Mouse (Mus musculus) heart, adult 8-10 months (tissue): ENCODE data around the gene Ech1. TPM values are rescaled to one million over a fixed set of nuclear protein-coding genes. Genes with fewer than 3 reads are reported as not detected.

ENCODE experiments used
- DNase-seq: peaks from one replicate; pipeline ENCODE4 v3.0.0; 2022; ENCODE audit warnings: low spot score
- total RNA-seq, 4 experiments: library from RNA; stranded (reverse); gene quantifications; 2 replicates each; pipeline ENCODE4 v1.2.4; 2022

Ech1 gene
- 1,000 to 10,000 TPM; 2,066 to 2,754 (median 2,219) TPM for total RNA-seq

DNA sequence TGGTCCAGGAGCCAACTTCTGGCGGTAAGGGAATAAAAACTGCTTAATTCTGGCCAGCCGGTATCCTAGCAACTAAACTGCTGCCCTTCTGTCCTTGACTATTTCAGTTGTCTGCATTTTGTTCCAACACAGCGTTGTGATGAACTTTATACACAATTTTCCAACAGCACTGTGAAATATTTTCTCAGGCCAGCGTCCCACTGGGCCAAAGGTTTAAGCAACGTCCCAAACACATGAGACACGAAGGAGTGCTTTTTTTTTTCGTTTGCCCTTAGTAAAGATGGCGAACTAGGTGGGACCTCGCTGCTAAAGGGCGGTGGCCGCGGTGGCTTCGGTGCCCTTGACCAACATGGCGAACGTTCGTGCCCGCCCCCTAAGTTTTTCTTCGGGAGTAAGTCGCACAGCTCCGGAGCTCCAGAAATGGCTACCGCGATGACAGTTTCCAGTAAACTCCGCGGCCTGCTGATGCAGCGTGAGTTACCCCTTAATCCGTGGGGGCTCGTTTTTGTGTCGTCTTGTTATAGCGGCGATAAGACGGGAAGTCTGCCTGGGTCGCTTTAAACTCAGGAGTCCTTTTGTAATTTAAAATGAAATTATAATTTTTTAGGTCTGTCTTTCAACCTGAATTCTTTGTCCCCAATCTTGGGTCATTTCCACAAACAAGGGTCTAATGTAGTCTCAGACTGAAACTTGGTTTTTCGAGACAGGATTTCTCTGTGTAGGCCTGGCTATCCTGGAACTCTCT lies at the start of gene Ech1:
Gene Ech1, plus strand, starts transcription at position 277 of the 745 bp plus-strand sequence.
- DNase-seq, result peak; percentile 95

DNA sequence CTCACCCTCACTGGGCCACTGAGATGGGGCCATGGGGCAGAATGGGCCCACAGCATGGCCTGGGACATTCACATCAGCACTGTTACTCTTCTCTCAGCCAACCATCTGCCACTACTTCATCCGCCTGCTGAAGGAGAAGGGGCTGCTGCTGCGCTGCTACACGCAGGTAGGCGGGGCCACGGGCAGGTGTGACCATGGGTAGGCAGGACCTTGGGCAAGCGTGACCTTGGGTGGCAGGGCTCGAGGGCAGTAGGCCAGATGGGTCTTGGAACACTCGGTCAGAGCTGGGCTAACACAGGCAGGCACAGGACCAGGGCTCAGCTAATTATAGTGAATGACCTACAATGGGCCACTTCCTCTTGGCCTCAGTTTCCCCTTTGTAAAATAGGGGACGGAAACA lies 46.2 kb upstream of the Ech1 start:
- DNase-seq, result no peak

DNA sequence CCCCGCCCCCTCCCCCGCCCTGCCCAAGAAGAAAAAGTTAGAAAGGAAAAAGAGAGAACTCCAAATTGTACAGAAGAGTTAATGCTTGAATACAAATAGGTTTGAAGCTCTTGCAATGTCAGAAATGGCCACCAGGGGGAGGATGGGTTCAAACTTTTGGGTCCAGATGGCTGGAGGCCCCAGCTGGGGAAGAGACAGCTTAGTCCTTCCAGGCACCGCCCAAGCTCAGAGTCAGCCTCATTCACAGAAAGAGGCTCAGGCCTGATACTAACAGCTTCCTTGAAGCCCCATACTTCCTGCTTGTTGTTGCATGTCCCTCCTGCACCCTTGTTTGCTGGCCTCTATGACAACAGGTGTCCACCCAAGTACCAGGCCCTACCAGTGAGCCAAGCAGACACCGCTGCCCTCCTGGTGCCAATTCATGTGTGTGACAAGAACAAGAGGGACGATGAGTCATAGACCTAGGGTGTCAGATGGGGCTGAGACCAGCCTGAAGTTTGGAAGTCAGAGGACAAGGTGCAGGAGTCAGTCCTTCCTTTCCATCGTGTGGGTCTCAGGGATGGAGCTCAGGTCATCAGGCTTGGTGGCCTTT lies 44.9 kb upstream of the Ech1 start:
- DNase-seq, result peak; percentile 93

DNA sequence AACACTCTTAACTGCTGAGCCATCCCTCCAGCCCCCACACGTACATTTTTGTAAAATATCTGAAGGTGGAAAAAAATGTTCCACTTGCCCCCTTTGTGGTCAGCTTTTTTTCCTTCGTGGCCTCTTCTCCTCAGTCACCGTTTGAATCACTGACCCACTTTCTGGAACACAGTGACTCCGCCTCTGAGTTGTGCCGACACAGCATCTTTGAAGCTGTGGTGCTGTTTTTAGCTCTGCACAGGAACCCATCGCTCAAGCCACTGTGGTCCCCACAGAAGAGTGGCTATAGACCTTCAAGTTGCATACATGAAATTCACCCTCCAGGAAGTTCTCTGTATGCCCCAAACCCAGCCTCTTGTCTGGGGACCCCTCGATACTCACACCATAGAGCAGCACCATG lies 44.2 kb upstream of the Ech1 start:
- DNase-seq, result no peak

DNA sequence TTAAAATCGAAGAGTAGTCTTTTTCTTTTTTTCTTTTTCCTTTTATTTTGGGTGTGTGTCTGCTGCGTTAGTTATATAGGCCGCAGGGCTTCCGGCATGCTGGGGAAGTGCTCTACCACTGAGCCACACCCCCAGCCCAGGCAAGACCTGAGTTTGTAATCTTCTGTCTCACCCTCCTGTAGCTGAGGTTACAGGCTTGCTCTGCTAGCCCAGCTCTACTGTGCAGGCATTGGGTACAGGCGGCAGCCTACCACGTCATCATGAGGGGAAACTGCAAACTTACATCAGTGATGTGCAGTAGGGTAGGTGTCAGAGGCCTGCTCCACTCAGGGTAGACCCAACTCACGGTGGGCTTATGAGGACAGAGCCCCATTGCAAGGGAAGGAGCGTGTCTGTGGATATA lies 43.8 kb upstream of the Ech1 start:
- DNase-seq, result no peak

DNA sequence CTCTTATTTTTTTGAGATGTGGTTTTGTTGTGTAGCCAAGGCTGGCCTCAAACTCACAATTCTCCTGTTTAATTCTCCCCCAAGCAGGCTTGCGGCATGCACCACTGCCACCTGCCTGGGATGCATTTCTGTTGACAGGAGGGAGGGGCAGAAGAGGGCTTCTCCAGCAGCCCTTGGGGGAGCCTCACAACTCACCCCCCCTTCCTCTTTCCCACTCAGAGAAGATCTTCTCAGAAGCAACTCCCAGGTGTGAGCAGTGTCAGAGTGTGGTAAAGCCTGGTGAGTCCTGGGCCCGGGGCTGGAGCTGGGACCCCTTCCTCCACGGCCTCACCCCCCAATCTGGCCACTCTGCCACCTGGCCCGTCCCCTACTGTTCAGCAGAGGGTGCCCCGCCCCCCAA lies 39.9 kb upstream of the Ech1 start:
- no peak for DNase-seq

DNA sequence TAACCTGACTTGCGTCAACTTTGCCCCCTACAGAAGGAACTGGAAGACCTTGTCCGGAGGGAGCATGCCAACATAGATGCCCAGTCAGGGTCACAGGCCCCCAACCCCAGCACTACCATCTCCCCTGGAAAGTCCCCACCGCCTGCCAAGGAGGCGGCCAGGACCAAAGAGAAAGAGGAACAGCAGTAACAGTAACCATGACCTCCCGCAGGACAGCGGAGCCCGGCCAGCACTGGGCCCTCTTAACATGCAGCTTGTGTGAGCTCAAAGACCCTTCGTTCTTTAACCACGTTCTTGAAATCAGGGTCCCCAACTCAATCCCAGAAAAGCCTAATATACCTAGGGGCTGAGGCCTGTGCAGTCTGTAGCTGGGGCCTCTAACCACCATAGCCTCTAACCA lies 37.1 kb upstream of the Ech1 start:
- no peak for DNase-seq

DNA sequence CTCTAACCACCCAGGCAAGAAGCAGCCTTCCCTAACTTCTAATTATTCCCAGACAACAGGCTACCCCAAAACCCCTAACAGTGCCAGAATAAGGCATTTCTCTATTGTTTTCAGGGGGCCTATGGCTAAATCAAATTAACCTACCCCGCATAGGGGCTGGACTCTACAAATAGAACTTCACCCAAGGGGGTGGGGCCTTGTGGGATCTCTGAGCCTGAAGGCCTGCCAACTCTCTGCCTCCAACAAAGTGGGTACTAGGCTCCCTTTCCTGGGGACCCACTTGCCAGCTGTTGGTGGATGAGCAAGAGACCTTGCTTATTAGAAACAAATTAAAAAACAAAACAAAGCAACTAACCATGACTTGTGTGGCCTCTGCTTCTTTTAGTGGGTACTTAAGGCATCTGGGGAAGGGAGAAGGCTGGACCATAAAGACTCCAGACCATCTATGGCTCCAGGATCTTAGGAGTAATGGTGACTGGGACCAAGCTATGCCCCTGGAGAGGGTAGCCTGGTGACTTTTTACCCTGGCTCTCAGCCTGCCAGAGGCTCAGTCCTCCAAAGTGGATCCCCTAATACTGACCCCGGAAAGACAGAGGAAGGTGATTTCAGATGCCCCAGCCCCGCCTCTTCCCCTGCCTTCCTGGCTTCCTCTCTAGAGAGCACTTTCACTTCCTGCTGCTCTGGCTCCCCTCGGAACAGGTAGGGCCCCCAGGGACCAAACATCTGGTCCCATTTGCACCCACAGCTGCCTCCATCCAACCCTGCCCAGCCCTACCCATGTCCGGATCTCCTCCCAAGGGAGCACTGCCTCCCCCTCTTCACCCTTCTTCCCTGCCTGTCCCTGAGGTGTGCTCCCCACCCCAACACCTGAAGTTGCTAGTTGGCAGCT lies 36.5 kb upstream of the Ech1 start, which contains the start of gene Rinl:
Gene Rinl, plus strand, starts transcription at position 663 of the 889 bp plus-strand sequence.
- no peak for DNase-seq

DNA sequence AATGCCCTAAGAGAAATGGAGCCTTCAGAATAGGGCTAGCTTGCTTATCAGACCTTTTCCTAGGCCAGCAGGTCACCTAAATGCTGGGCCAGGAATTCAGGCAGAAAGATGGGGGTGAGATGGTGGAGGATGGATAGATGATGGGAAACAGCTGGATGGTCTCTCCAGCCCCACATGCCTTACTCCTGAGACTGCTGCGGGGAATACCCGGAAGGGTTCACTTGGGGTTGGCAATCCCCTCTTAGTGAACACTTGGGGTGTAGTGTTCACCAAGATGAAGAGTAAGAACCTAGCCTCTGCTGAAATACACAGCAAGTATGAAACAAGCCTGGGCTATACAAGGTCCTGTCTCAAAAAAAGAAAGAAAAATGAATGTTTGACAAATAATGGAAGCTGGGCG lies 35.8 kb upstream of the Ech1 start:
- no peak for DNase-seq

DNA sequence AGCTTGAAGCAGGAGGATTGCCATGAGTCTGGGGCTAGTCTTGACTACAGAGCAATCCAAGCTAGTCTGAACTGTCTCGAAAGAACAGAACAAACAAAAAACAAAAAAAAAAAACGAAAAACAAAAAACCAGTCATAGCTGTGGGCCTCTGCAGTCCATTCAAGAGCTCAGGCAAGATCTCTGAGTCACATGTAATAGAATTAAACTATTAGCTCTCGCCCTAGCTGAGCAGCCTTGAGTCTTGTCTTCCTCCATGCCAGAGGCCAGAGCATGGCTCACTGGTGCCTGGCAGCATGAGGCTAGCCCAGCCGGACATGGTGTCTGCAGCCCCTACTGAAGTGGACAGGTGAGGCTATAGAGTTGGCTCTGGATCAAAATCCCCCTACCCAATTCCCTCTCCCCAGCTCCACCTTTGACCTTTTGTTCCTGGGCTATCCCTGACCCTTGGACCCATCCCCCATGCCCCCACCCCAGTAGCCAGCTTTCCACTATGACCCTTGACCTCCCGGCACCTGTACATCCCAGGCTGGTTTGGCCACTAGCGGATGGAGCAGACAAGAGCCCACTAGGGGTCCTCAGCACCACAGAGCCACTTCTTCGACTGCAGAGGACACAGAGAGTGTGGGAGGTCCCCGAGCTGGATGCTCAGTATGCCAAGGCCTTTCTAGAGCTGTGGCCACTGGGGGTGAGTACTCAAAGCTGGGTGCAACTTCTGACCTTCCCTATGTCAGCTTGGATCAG lies 34.8 kb upstream of the Ech1 start:
- no peak for DNase-seq

DNA sequence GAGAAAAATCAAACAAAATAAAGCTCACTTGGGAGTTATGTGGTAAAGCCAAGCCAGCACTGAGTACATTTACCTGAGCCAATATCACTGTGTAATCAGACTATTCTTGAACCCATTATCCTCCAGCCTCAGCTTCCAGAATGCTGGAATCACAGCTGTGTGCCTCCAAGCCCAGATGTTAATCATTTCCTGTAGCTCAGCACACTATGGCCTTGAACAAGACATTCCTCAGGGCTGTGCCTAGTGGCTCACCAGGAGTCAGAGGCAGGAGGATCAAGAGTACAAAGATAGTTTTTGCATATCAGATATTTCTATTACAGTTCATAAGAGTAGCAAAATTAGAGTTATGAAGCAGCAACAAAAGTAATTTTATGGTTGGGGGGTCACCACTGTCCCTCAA lies 33.3 kb upstream of the Ech1 start:
- DNase-seq, result no peak

DNA sequence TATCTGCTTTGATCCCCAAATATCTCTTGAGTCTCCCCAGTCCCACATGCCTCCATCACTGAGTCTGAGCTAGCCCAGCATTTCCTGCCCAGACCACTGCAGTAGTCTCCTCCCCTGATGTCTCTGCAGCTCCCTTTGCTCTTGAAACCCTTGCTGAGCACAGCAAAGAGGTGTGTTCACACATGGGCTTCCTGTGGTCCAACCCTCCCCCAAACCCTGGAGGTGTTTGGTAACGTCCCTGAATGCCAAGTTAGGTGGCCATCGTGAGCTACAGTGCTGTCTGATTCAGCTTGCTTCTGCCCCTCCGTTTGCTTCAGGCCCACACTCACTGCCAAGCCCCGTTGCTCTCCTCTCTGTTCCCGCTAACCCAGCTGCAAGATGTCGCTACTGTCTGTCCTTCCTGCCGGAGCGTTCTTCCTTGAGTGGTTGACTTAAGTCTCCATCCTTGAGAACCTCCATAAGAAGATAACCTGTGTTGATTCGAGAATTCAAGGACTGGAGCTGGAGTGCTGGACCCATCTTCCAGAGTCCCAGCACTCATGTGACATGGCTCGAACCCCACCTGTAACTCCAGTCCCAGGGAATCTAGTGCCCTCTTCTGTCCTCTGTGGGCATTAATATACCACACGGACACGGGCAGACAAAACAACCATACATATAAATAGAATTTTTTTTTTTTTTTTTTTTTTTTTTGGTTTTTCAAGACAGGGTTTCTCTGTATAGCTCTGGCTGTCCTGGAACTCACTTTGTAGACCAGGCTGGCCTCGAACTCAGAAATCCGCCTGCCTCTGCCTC lies 32.4 kb upstream of the Ech1 start:
- no peak for DNase-seq

DNA sequence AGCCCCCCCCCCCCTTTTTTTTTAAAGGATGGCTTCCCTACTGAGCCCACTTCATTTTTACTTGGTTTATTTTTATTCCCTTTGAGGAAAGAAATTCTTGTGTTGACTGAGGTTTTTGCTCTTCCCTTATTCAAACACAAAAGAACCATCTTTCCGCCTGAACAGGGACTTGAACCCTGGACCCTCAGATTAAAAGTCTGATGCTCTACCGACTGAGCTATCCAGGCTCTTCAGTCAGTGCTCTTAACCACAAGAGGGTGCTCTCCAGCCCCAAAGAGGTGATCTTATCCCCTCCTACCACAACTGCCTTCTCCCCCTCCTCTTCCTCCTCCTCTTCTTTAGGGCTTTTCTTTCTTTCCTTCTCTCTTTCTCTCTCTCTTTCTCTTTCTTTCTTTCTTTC lies 31.2 kb upstream of the Ech1 start:
- peak; percentile 33 for DNase-seq

DNA sequence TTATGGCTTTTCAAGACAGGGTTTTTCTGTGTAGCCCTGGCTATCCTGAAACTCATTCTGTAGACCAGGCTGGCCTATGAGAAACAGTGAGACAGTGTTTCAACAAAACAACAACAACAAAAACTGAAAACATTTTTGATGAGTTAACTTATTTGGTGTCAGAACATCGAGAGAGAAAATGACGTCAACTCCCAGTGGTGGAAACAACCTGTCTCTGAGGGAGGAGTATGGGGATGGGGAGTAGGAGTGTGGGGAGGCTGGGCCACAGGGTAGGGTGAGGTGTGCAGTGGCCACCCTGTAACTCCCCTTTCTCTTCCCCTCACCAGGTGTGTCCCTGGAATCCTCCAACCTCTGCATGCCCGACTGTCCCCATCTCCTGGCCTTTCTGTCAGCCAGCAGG lies 30.5 kb upstream of the Ech1 start:
- DNase-seq, result no peak

DNA sequence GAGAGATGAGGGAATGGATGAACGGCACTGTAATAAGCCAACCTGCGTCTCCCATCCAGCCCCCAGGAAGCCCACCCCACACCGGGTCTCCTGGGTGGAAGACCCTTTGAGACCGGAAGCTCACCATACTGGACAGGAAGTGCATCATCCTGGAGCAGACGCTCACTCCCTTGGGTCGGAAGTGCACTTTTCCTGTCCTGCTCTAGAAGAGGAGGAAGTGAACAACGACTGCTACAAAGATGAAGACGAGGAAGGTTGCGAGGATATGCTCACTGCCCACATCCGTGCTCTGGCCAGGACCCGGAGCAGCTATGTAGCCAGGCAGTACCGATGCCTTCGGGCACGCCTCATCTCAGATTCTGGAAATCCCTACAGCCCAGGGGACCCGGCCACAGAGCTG lies 29.2 kb upstream of the Ech1 start:
- peak; percentile 49 for DNase-seq

DNA sequence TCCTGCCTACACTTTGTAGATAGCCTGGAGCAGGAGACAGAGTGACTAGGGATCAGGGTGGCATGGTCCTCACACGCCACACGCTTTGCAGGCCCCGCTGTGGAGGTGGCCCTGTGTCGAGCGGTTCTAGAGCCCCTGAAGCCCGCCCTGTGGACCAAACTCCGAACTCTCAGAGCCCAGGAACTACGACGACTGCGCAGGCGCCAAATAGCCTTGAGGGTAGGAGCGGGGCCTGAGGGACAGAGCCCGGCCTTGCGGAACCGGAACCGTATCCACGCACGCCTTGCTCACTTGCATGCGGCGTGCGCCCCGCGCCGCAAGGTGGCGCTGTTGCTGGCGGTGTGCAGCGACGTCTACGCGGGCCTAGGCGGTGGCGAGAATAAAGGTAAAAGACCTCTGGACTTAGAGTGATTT lies 28.4 kb upstream of the Ech1 start:
- peak; percentile 78 for DNase-seq

DNA sequence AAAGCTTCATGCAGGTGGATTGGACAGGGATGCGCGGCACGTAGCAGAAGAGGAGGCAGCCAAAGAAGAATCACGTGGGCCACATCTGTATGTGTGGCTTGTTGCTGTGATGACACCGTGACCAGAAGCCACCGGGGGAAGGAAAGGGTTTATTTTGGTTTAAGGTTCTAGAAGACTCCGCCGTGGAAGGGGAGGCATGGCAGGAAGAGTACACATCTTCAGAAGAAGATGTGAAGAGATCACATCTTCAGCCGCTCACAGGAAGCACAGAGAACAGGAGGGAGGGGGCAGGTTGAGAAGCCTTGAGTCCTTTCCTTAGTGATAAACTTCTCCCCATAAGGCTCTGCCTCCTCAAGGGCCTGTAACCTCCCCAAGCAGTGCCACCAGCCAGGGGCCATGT lies 25.0 kb upstream of the Ech1 start:
- DNase-seq, result no peak

DNA sequence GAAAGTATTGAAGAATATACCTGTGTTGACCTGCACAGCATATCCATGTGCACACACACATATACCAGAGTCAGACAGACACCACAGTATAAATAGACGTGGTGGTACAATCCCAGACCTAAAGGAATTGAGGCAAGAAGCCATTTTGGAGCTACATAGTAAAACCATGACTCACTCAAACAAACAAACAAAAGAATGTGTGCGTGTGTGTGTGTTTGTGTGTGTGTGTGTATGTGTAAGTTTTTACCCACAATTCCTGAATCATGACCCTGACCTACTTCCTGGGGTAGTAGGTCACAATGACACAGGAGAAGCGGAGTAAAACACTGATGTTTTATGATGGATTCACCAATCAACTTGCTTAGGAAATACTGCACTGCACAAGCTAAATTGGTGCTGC lies 23.6 kb upstream of the Ech1 start:
- DNase-seq, result no peak

DNA sequence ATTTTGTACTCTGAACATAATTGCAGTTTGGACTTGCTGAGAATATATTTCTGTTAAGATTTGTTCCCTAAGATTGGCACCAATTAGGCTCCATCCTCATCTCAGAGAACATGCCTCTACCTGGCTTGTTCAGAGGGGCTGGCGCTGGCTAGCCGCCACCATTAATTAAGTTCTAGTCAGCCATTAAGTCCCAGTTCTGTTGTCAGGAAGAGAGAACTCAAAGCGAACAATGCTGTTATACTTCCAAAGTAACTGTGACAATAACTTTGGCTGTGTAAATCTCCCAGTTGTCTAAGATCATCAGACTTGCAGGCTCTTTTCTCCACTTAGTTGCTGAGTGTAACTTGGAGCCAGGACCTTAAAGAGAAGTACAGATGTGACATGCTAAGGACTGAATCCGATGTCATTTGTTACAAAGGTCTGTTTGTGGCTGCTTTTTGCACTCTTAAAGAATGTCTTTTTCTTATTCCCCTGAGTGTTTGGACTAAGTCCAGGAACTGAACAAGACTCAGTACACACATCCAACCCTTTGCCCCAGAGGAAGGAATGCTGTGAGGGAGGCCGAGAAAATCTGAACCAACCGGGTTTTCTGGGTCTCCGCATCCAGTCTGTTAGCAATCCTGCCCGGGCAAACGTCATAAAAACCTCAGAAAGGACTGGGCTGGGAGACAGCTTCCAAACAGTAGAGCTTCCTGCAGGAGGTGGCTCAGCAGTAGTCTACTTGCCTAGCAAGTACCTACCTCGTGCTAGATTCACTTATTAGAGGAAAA lies 22.9 kb upstream of the Ech1 start:
- peak; percentile 67 for DNase-seq
